Mouse (Mus musculus): ENCODE results near the gene Trmt44. TPM values are rescaled to one million over a fixed set of nuclear protein-coding genes. Genes with fewer than 3 reads are reported as not detected.
"Not testable (repeated sequence)": the region's sequence is repeated elsewhere in the genome, so short reads cannot be mapped to it uniquely, and the experiment has no call there.

Trmt44 gene
- polyA plus RNA-seq, 1 experiment from 2014 or later = 9.1 TPM

DNA sequence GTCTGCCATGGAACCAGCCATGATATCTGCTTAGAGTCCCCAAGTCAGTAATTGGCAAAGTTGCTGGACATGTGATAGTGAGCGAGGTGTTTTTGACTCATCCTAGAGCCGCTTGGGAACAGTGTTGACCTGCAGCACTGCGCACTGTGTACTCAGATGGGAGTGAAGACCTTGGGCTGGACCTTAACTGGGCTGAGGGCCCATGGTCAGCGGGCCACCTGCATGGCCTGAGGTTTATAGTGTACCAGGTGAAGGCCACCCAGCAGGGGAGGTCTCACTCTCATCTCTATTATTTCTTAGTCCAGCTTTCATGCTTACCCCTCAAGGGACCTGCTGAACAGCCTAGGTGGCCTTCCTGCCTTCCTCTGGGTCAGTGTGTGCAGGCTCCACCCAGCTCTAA lies 19.9 kb upstream of the Trmt44 start:
- Histone ChIP-seq H3K36me3 (ENCODE audit: control insufficient read depth, insufficient read depth, low read length) (peaks cover 24% of the 10 kb centered on the region), H3K4me3 (ENCODE audit: low read length) (no peak overlapping the region), H3K4me2 (ENCODE audit: low read depth, low read length) (no peak overlapping the region), H3K27me3 (ENCODE audit: control insufficient read depth, insufficient read depth, low read depth, low read length) (no peaks in the 10 kb centered on the region), H3K9me3 (ENCODE audit: control insufficient read depth, low read length) (no peaks in the 10 kb centered on the region; the same call in 1 of the 2 replicates), H3K27ac (ENCODE audit: low read length) (no peak overlapping the region), H3K4me1 (replicated peaks; ENCODE audit: control insufficient read depth, insufficient read depth, low read length) (peaks cover 13% of the 10 kb centered on the region), H3K9ac (ENCODE audit: low read length) (no peak overlapping the region)
- 92% methylated on average over 4 of the region's 4 CpGs for WGBS
- no peak for ATAC-seq (ENCODE audit: low read depth)

DNA sequence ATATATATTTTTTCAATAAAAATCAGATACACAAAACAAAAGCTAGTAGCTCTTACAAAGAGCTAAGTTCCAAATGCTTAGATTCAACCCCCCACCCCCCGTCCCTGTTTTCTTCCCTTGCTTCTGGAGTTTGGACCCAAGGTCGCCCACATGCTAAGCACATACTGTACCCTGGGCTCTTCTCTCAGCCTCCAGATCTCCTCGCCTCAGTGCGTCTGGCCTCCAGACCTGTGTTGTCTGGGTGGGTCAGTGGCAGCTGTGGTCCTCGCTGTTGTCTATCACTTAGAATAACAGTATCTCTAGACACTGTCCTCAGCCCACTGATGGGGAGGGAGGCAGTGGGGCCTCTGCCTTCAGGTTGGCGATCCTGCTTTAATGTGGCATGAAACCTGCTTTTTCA lies 18.4 kb upstream of the Trmt44 start:
- no peak overlapping the region for H3K9ac ChIP-seq (ENCODE audit: low read length)
- no peak overlapping the region for H3K4me2 ChIP-seq (ENCODE audit: low read depth, low read length)
- H3K4me3 ChIP-seq (ENCODE audit: low read length) = no peak overlapping the region
- H3K27me3 ChIP-seq (ENCODE audit: control insufficient read depth, insufficient read depth, low read depth, low read length) = no peaks in the 10 kb centered on the region
- H3K36me3 ChIP-seq (ENCODE audit: control insufficient read depth, insufficient read depth, low read length) = peaks cover 26% of the 10 kb centered on the region
- H3K27ac ChIP-seq (ENCODE audit: low read length) = no peak overlapping the region
- H3K9me3 ChIP-seq (ENCODE audit: control insufficient read depth, low read length) = no peaks in the 10 kb centered on the region
- ATAC-seq (ENCODE audit: low read depth) = no peak
- 85% methylated on average over 6 of the region's 6 CpGs for WGBS
- peaks cover 13% of the 10 kb centered on the region for H3K4me1 ChIP-seq (replicated peaks; ENCODE audit: control insufficient read depth, insufficient read depth, low read length)

DNA sequence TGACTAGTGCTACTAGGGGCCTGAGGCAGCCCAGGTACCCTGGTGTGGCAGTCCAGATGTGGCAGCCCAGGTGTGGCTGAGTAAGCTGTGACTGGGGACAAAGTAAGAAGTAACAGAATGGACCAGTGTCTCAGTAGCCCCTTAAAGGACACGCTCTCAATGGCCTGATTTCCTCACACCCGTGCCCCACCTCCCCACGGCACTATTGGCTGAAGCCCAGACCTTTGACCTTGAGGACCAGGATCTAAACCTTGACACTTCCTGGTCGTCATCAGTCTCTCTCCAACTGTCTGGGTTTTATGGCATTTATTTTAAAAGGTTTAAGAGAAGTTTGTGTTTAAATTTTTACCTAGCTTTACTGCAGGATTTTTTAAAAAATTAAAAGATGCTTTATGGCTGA lies 18.0 kb upstream of the Trmt44 start:
- Histone ChIP-seq H3K36me3 (ENCODE audit: control insufficient read depth, insufficient read depth, low read length) (peaks cover 24% of the 10 kb centered on the region), H3K4me1 (replicated peaks; ENCODE audit: control insufficient read depth, insufficient read depth, low read length) (peaks cover 13% of the 10 kb centered on the region), H3K4me2 (ENCODE audit: low read depth, low read length) (no peak overlapping the region), H3K27me3 (ENCODE audit: control insufficient read depth, insufficient read depth, low read depth, low read length) (no peaks in the 10 kb centered on the region), H3K9ac (ENCODE audit: low read length) (no peak overlapping the region), H3K9me3 (ENCODE audit: control insufficient read depth, low read length) (no peaks in the 10 kb centered on the region), H3K27ac (ENCODE audit: low read length) (no peak overlapping the region), H3K4me3 (ENCODE audit: low read length) (no peak overlapping the region)
- ATAC-seq (ENCODE audit: low read depth) = no peak
- WGBS = 73% methylated on average over 4 of the region's 4 CpGs

DNA sequence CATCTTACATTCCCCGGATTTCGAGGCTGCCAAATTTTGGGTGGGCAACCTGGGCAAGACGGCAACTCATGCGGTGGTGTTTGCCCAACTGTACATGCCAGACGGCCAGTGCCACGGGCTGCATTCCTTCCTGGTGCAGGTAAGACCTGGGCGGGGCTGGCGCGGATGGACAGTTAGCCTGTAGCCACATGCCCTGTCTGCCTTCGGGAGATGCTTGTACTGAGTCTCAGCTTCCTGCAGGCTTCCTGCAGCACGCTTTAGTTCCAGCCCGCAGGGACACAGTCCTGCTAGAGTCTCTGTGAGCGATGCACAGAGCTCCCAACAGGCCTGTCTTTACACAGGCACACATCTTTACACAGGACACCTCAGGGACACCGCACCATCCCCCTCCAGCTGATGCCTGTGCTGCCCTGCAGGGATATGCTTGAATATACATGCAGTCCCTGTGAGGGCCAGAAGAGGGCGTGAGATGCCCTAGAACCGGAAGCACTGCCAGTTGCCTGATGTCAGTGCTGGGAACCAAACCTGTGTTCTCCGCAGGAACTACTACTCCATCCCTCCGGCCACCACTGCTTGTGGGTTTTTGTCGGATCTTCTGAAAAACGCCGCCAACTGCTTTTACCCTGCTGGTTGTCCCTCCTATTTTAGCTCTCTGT lies 17.3 kb upstream of the Trmt44 start:
- peaks cover 24% of the 10 kb centered on the region for H3K36me3 ChIP-seq (ENCODE audit: control insufficient read depth, insufficient read depth, low read length)
- H3K27me3 ChIP-seq (ENCODE audit: control insufficient read depth, insufficient read depth, low read depth, low read length) = no peaks in the 10 kb centered on the region
- no peak overlapping the region for H3K9ac ChIP-seq (ENCODE audit: low read length)
- no peak for ATAC-seq (ENCODE audit: low read depth)
- H3K4me3 ChIP-seq (ENCODE audit: low read length) = no peak overlapping the region
- H3K9me3 ChIP-seq (ENCODE audit: control insufficient read depth, low read length) = no peaks in the 10 kb centered on the region
- peaks cover 13% of the 10 kb centered on the region for H3K4me1 ChIP-seq (replicated peaks; ENCODE audit: control insufficient read depth, insufficient read depth, low read length)
- no peak overlapping the region for H3K27ac ChIP-seq (ENCODE audit: low read length)
- WGBS = 78% methylated on average over 21 of the region's 21 CpGs
- H3K4me2 ChIP-seq (ENCODE audit: low read depth, low read length) = no peak overlapping the region

DNA sequence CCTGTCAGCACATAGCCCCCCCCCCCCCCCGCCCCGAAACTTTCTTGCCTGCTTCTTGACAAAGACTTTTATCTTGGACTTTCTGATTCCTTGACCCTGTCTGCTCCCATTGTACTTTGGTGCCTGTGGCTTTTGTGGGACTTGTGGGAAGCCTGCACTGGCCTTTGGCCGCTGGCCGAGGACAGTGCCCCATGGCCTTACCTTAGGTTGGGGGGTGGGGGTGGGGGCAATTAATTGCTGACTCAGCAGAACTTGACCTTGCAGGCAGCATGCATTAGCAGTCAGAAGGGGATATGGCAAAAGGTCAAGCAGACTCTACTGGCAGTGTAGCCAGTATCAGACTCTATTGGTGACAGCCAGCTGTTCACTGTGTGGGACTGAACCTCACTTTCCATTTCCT lies 16.6 kb upstream of the Trmt44 start:
- no peak overlapping the region for H3K9ac ChIP-seq (ENCODE audit: low read length)
- no peak overlapping the region for H3K4me3 ChIP-seq (ENCODE audit: low read length)
- no peaks in the 10 kb centered on the region for H3K27me3 ChIP-seq (ENCODE audit: control insufficient read depth, insufficient read depth, low read depth, low read length)
- no peak overlapping the region for H3K4me2 ChIP-seq (ENCODE audit: low read depth, low read length)
- peaks cover 24% of the 10 kb centered on the region for H3K36me3 ChIP-seq (ENCODE audit: control insufficient read depth, insufficient read depth, low read length)
- H3K27ac ChIP-seq (ENCODE audit: low read length) = no peak overlapping the region
- no peaks in the 10 kb centered on the region for H3K9me3 ChIP-seq (ENCODE audit: control insufficient read depth, low read length)
- H3K4me1 ChIP-seq (replicated peaks; ENCODE audit: control insufficient read depth, insufficient read depth, low read length) = peaks cover 7% of the 10 kb centered on the region
- ATAC-seq (ENCODE audit: low read depth) = no peak
- WGBS = 81% methylated on average over 3 of the region's 4 CpGs

DNA sequence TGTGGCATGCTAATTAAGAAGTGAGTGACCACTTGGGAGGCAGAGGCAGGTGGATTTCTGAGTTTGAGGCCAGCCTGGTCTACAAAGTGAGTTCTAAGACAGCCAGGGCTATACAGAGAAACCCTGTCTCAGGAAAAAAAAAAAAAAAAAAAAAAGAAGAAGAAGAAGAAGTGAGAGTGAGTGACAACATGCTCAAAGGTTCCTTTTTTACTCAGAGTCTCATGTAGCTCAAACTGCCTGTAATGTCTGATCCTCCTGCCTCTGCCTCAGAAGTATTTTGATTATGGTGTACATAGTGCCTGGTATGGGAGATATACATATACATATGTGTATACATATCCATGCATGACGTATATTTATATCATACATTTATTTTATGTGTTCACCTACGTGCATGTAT lies 9.4 kb upstream of the Trmt44 start:
- H3K4me2 ChIP-seq (ENCODE audit: low read depth, low read length); H3K9ac ChIP-seq (ENCODE audit: low read length); H3K27ac ChIP-seq (ENCODE audit: low read length); H3K27me3 ChIP-seq (ENCODE audit: control insufficient read depth, insufficient read depth, low read depth, low read length); ATAC-seq (ENCODE audit: low read depth); H3K4me1 ChIP-seq (replicated peaks; ENCODE audit: control insufficient read depth, insufficient read depth, low read length); H3K9me3 ChIP-seq (ENCODE audit: control insufficient read depth, low read length); H3K4me3 ChIP-seq (ENCODE audit: low read length); H3K36me3 ChIP-seq (ENCODE audit: control insufficient read depth, insufficient read depth, low read length): not testable (repeated sequence)
- WGBS = 81% methylated on average over 2 of the region's 2 CpGs

DNA sequence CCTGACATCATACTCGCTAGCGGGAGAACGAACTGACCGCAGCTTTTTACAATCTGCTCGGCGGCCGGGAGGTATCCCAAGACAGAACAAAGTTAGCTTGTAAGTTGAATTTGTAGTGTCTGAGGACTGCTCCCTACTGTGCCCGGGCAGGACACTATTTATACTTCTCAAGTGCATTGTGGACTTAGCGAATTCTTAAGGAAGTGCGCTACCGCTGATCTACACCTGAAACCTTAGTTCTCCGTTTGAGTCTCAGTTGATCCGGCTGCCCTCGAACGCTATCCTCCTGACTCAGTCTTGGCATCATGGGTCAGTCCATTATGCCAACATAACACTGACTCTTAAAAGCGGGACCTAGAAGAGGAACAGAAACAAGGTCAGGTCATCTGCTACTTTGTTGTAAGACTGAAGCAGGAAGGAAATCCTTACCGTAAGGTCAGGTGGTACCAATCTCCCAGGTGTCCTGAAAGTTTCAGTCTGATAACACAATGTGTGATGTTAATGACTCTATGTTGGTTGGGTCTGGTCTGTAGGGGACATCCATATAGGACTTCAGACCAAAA lies 8.4 kb upstream of the Trmt44 start:
- Histone ChIP-seq H3K27ac (ENCODE audit: low read length) (peak overlapping the region; percentile 74), H3K4me3 (ENCODE audit: low read length) (peak overlapping the region; percentile 75), H3K27me3 (ENCODE audit: control insufficient read depth, insufficient read depth, low read depth, low read length) (no peaks in the 10 kb centered on the region), H3K4me1 (replicated peaks; ENCODE audit: control insufficient read depth, insufficient read depth, low read length) (peaks cover 9% of the 10 kb centered on the region), H3K36me3 (ENCODE audit: control insufficient read depth, insufficient read depth, low read length) (no peaks in the 10 kb centered on the region), H3K9me3 (ENCODE audit: control insufficient read depth, low read length) (no peaks in the 10 kb centered on the region), H3K4me2 (ENCODE audit: low read depth, low read length) (peak overlapping the region; percentile 72), H3K9ac (ENCODE audit: low read length) (peak overlapping the region; percentile 76)
- 2% methylated on average over 17 of the region's 17 CpGs for WGBS
- no peak for ATAC-seq (ENCODE audit: low read depth)

DNA sequence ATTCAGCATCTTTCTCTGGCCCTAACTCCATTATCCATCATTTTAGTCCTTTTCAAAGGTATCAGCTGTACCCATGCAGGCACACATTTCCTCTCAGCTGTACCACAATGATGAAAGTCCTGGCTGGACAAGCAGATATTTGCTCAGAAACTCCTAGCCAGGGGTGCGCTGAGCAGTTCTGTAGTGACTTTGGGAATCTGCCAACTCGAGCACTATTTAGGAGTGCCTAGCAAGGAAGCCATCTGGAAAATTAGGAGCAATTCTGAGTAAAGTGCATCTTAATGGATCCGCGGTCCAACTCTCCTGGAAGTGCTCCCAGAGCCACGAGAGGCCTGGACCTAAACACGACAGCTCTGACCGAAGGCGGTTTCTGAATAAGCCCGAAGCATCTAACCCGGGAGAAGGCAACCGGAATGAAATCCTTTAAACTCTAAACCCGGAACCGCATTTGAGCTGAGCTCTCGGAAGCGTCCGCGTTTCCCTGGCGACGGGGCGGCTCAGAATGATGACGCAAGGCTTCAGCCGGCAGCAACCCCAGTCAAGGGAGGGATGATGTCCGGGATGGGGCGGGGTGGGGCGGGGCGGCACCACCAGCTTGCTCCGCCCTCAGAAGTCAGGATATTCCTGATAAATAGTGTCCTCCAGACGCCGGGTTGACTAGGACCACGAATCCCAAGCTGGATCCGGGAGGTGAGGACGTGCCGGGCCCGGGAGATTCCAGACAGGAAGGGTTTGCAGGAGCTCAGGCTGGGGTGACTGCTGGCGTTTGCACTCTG lies 7.8 kb upstream of the Trmt44 start, which contains the start of gene Acox3:
Acox3 (plus strand) TSS at position 596 of the 776 bp plus-strand sequence.
- Histone ChIP-seq H3K4me2 (ENCODE audit: low read depth, low read length) (peak within 1 kb of the TSS; percentile 72), H3K27me3 (ENCODE audit: control insufficient read depth, insufficient read depth, low read depth, low read length) (no peaks in the 10 kb centered on the region), H3K36me3 (ENCODE audit: control insufficient read depth, insufficient read depth, low read length) (no peaks in the 10 kb centered on the region), H3K27ac (ENCODE audit: low read length) (peak within 1 kb of the TSS; percentile 74), H3K4me1 (replicated peaks; ENCODE audit: control insufficient read depth, insufficient read depth, low read length) (peaks cover 9% of the 10 kb centered on the region), H3K9ac (ENCODE audit: low read length) (peak within 1 kb of the TSS; percentile 76), H3K4me3 (ENCODE audit: low read length) (peak within 1 kb of the TSS; percentile 75), H3K9me3 (ENCODE audit: control insufficient read depth, low read length) (no peaks in the 10 kb centered on the region)
- under 1% methylated on average over 35 of the region's 35 CpGs for WGBS
- ATAC-seq (ENCODE audit: low read depth) = peak; percentile 96

DNA sequence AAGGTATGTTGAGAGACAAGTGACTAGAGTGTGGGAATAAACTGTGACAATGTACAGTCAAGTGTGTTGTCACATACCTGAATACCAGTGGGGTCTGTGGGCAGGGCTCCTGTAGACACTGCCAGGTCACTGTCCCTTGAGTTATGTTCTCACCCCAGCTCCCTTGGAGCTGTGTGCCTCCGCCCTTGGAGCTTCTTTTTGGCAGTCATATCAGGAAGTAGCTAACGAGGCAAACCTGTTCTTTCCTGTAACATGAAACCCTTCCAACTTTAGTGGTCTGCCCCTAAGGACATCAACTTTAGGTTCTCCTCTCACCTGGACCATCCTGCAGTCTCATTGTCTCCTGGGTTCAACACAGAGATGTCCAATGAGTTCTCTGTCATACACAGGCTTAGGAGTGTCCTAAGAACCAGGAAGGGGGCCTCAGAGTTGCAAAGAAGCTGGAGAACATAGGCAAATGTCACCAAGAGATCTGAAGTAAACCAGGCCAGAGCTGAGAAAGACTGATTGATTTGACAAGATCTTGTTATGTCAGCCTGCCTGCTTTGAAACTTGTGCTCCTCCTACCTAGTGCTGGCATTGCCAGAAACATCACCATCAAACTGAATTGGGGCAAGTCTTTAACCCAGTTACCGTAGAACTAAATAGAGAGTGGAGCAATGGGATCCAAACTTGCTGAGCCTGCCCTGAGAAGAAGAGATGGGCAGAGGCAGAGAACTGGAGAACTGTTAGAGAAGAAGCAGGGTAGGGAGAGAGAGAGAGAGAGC lies 5.5 kb upstream of the Trmt44 start:
- no peak overlapping the region for H3K9ac ChIP-seq (ENCODE audit: low read length)
- H3K4me1 ChIP-seq (replicated peaks; ENCODE audit: control insufficient read depth, insufficient read depth, low read length) = peaks cover 9% of the 10 kb centered on the region
- H3K9me3 ChIP-seq (ENCODE audit: control insufficient read depth, low read length) = no peaks in the 10 kb centered on the region
- H3K27ac ChIP-seq (ENCODE audit: low read length) = no peak overlapping the region
- H3K27me3 ChIP-seq (ENCODE audit: control insufficient read depth, insufficient read depth, low read depth, low read length) = no peaks in the 10 kb centered on the region
- H3K36me3 ChIP-seq (ENCODE audit: control insufficient read depth, insufficient read depth, low read length) = no peaks in the 10 kb centered on the region
- no peak overlapping the region for H3K4me3 ChIP-seq (ENCODE audit: low read length)
- WGBS = 40% methylated on average over 3 of the region's 3 CpGs
- no peak for ATAC-seq (ENCODE audit: low read depth)
- H3K4me2 ChIP-seq (ENCODE audit: low read depth, low read length) = no peak overlapping the region
